Mouse (Mus musculus) kidney, postnatal 4 days (tissue): ENCODE measurements around the gene Hormad2.

Source experiments
- DNase-seq, 2 experiments: peaks; one replicate each; pipeline ENCODE4 v3.0.0; 2021; ENCODE audit warnings: mixed read lengths in 2 of 2

Gene Hormad2

GRCm38 (mm10) chr11:4336693-4337283, 104.1 kb downstream of the Hormad2 start:
- no peak for DNase-seq

- no peak for DNase-seq
Observed at GRCm38 (mm10) chr11:4335810-4336692, 104.9 kb downstream of the Hormad2 start.

- DNase-seq: no peak
Observed at GRCm38 (mm10) chr11:4332961-4333360, 107.9 kb downstream of the Hormad2 start.

GRCm38 (mm10) chr11:4328188-4328587, 112.7 kb downstream of the Hormad2 start:
- no peak for DNase-seq

GRCm38 (mm10) chr11:4323481-4323880, 117.4 kb downstream of the Hormad2 start:
- DNase-seq: no peak

- no peak for DNase-seq
Observed at GRCm38 (mm10) chr11:4322943-4323342, 118.0 kb downstream of the Hormad2 start.

GRCm38 (mm10) chr11:4320876-4321275, 120.0 kb downstream of the Hormad2 start:
- DNase-seq: no peak

GRCm38 (mm10) chr11:4319212-4319955, 121.5 kb downstream of the Hormad2 start:
- no peak for DNase-seq

- no peak for DNase-seq
Observed at GRCm38 (mm10) chr11:4318011-4318410, 122.9 kb downstream of the Hormad2 start.

- no peak for DNase-seq
Observed at GRCm38 (mm10) chr11:4317287-4317686, 123.6 kb downstream of the Hormad2 start.

- no peak for DNase-seq
Observed at GRCm38 (mm10) chr11:4312180-4312579, 128.7 kb downstream of the Hormad2 start.

GRCm38 (mm10) chr11:4310324-4310723, 130.6 kb downstream of the Hormad2 start:
- no peak for DNase-seq

- no peak for DNase-seq
Observed at GRCm38 (mm10) chr11:4309613-4310012, 131.3 kb downstream of the Hormad2 start.

- DNase-seq: peak; percentile 42 to 54
Observed at GRCm38 (mm10) chr11:4308514-4309450, 132.1 kb downstream of the Hormad2 start.

GRCm38 (mm10) chr11:4308060-4308513, 132.8 kb downstream of the Hormad2 start:
- peak; percentile 31 to 48 for DNase-seq

- peak in 1 of 2 experiments; percentile 44 for DNase-seq
Observed at GRCm38 (mm10) chr11:4306086-4306485, 134.8 kb downstream of the Hormad2 start.

GRCm38 (mm10) chr11:4305090-4305489, 135.8 kb downstream of the Hormad2 start:
- DNase-seq: no peak

GRCm38 (mm10) chr11:4304203-4304602, 136.7 kb downstream of the Hormad2 start:
- DNase-seq: no peak

GRCm38 (mm10) chr11:4303033-4303432, 137.9 kb downstream of the Hormad2 start:
- DNase-seq: no peak

- DNase-seq: no peak
Observed at GRCm38 (mm10) chr11:4302363-4302913, 138.5 kb downstream of the Hormad2 start.

GRCm38 (mm10) chr11:4300683-4301082, 140.2 kb downstream of the Hormad2 start:
- DNase-seq: no peak
